Mouse (Mus musculus) G1E (cell line): ENCODE data around the gene Lrrc49.

ENCODE experiments used
- CTCF ChIP-seq: IDR thresholded peaks from 2 replicates; pipeline ENCODE4 v1.5.1; 2012; ENCODE audit warnings: low read depth, low read length, inconsistent platforms, mixed read lengths
- GATA1 ChIP-seq: IDR thresholded peaks from 2 replicates; pipeline ENCODE4 v1.6.1; 2012; ENCODE audit warnings: borderline replicate concordance, low read length, inconsistent platforms, mixed read lengths

- TF ChIP-seq CTCF = no peak
- no peak for TF ChIP-seq GATA1
Measured at GRCm38 (mm10) chr9:60678913-60679312, 9.0 kb downstream of the Lrrc49 start.
